ENCODE assay signal across 8 mouse cellular contexts in the genomic region with DNA sequence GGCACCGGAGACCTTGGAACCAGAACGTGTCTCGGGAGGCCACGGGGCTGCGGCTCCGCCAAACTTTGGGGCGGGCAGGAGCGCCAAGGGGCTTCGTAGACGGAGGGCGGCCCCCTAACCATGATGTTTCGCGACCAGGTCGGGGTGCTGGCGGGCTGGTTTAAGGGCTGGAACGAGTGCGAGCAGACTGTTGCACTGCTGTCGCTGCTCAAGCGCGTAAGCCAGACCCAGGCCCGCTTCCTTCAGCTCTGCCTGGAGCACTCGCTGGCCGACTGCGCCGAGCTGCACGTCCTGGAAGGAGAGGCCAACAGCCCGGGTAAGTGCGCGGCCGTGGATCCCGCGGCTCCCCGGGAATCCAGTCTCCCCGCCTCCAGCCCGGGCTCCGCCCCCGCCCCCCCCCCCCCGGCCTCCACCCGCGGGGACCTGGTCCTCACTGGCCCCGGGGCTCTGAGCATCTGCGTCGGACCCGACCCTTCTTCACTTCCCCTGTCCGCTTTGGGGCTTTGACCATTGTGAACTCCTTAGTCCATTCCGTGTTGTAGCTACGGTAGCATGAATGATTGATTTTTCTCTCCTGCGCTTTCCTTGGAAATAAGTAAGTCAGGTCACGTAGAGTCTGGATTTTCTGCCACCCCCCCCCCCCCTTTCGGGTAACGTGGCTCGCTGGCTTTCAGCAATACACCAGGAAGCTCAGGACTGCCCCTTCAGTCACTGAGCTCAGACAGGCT. TPM values are rescaled to one million over a fixed set of nuclear protein-coding genes. Genes with fewer than 3 reads are reported as not detected.
DNase-seq lines count a peak whose midpoint lies in the region; ATAC-seq and TF ChIP-seq lines count a peak whose summit lies in the region.

No protein-coding gene starts in this region.

- H3K9me3 ChIP-seq in hindbrain, embryonic 15.5 days = no peaks in the 10 kb centered on the region

- H3K27me3 ChIP-seq in hindbrain, embryonic 15.5 days = 0 out of 2 replicates have a peak, but pooled peaks cover 3% of the 10 kb centered on the region

- DNase-seq in adrenal gland, adult (ENCODE audit: inconsistent age in 2 of 2, low spot score in 1 of 2) = peak; percentile 74 to 89
- peak; percentile 48 for DNase-seq in cerebellum, postnatal 36 days
- peak; percentile 78 for DNase-seq in gastrocnemius, adult 2 months
- peak; percentile 37 to 51 for DNase-seq in left cerebral cortex, adult 18-20 months (ENCODE audit: low spot score in 2 of 2)
- peak; percentile 67 to 73 for DNase-seq in lung, postnatal 4 days
- DNase-seq in right cerebral cortex, postnatal 36 days (ENCODE audit: low spot score in 2 of 2) = peak; percentile 24 to 49

- TF ChIP-seq CTCF in gastrocnemius, adult 2 months (IDR thresholded peaks at IDR 0.05) = no peak

- under 1% methylated on average over 45 of the region's 52 CpGs for WGBS in hindbrain, embryonic 15.5 days

- peak overlapping the region; percentile 91 for H3K4me3 ChIP-seq in gastrocnemius, adult 2 months
- peak overlapping the region; percentile 64 for H3K4me3 ChIP-seq in hindbrain, embryonic 15.5 days

- H3K36me3 ChIP-seq in hindbrain, embryonic 15.5 days = no peaks in the 10 kb centered on the region

- peak; percentile 71 for ATAC-seq in hindbrain, embryonic 15.5 days (ENCODE audit: low FRiP score, low read depth)
- ATAC-seq in activated CD4-positive, CD25-positive, alpha-beta regulatory T cell, adult 4 months = no peak

- H3K4me1 ChIP-seq in hindbrain, embryonic 15.5 days (replicated peaks) = peaks cover 40% of the 10 kb centered on the region

- peak overlapping the region; percentile 94 for H3K4me2 ChIP-seq in hindbrain, embryonic 15.5 days

- H3K27ac ChIP-seq in gastrocnemius, adult 2 months = peak overlapping the region; percentile 91
- peak overlapping the region; percentile 84 for H3K27ac ChIP-seq in hindbrain, embryonic 15.5 days (replicated peaks)

- H3K9ac ChIP-seq in hindbrain, embryonic 15.5 days = peak overlapping the region; percentile 59

- intact Hi-C loops in gastrocnemius, adult 2 months (cut with DNase I) = loop anchor here (5.0 kb wide), 4 partner anchors 37 to 302 kb away; a partner anchor contains a TSS

RNA-seq across cellular contexts. Expression of a gene that starts 2.2 kb away (rescaled TPM):
- total RNA-seq in gastrocnemius, adult 2 months (2021) = 10 to 100 TPM; 50.6 to 52.6 TPM
- 3.9 and 4.4 TPM in 2 replicates for polyA plus RNA-seq in hindbrain, embryonic 15.5 days (2015; fragmentation: Nextera tagmentation; extraction: Ambion mirVana)
- total RNA-seq in left cerebral cortex, adult 18-20 months (2021) = 10 to 100 TPM; 25.9 to 29.3 TPM
- polyA plus RNA-seq in activated CD4-positive, CD25-positive, alpha-beta regulatory T cell, adult 4 months (2017; shearing (Covaris generic)) = under 1 TPM in 1 of 2 experiments, not detected in 1; 0.07 TPM

RNA-seq across cellular contexts. Expression of a gene that starts 52.9 kb away (rescaled TPM):
- total RNA-seq in gastrocnemius, adult 2 months (2021) = 10 to 100 TPM; 53.0 to 58.9 TPM
- polyA plus RNA-seq in hindbrain, embryonic 15.5 days (2015; fragmentation: Nextera tagmentation; extraction: Ambion mirVana) = 17.5 and 21.9 TPM in 2 replicates
- total RNA-seq in left cerebral cortex, adult 18-20 months (2021) = 10 to 100 TPM; 32.3 to 35.0 TPM
- 10 to 100 TPM; 12.0 to 12.6 TPM for polyA plus RNA-seq in activated CD4-positive, CD25-positive, alpha-beta regulatory T cell, adult 4 months (2017; shearing (Covaris generic))
